Mouse (Mus musculus) layer of hippocampus, adult 8-10 months (tissue): Measurements from ENCODE around the gene Tead2. TPM values are rescaled to one million over a fixed set of nuclear protein-coding genes. Genes with fewer than 3 reads are reported as not detected.
"Not testable (repeated sequence)": the region's sequence is repeated elsewhere in the genome, so short reads cannot be mapped to it uniquely, and the experiment has no call there.

ENCODE experiments used
- DNase-seq, 2 experiments: peaks; one replicate each; pipeline ENCODE4 v3.0.0; 2022; ENCODE audit warnings: low spot score in 2 of 2
- total RNA-seq, 4 experiments: library from RNA; stranded (reverse); gene quantifications; 2 replicates each; pipeline ENCODE4 v1.2.4; 2022

The Tead2 gene
- 1 to 10 TPM; 2.2 to 5.4 (median 3.7) TPM for total RNA-seq

DNA sequence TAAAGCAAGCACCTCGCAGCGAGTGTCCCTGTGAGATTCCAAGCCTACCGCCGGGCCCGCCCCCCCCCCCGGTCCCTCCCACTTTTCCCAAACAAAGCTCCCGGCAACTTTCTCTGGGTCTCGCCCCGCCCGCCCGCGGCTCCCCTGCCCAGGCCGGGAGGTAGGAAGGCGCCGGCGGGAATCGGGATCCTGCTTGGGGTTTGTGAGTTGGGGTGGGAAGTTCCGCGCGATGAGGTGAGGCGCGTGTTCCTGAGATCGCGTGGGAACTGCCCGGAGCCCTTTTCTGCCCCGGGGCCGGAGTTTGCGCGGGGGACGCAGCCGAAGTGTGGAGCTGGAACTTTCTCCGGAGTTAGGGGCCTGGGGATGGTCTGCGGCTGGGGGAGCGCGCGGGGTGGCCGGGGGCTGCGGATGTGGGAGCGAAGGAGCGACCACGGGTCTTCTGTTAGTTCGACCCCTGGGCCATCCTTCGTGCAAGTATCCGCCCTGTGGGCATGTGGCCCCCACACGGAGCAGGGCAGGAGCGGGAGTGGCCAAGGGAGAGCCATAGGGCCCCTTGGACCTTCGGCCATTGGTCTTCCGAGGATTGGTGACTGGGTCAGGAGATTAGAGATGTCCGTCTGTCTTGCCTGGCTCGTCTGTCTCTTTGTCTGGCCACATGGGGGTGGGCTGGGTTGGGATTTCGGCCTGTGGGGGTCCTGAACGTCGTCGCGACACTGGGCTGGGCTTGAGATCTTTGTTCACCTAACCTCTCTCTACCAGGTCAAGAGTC is at the start of gene Tead2:
Gene Tead2 (plus strand): TSS at position 81 of the 769 bp plus-strand sequence.
- DNase-seq: no peak

DNA sequence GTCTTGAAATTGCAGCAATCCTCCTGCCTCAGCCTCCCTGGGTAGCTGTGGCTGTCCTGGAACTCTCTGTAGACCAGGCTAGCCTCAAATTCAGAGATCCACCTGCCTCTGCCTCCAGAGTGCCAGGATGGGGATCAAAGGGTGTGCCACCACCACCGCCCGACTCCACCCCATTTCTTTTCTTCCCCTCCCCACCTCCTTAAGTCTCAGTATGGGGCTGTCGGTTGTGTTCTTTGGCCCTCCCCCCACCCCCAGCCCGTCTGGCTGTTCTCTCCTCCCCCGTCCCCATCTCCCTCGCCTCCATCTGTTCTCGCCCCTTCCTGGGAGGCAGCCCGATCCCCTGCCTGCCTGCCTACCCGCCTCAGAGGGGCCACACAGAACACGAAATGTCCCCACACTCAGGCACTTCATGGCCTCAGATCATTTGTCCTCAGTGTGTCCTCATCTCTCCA is 48.6 kb upstream of the Tead2 start:
- DNase-seq: peak in 1 of 2 experiments; percentile 61

DNA sequence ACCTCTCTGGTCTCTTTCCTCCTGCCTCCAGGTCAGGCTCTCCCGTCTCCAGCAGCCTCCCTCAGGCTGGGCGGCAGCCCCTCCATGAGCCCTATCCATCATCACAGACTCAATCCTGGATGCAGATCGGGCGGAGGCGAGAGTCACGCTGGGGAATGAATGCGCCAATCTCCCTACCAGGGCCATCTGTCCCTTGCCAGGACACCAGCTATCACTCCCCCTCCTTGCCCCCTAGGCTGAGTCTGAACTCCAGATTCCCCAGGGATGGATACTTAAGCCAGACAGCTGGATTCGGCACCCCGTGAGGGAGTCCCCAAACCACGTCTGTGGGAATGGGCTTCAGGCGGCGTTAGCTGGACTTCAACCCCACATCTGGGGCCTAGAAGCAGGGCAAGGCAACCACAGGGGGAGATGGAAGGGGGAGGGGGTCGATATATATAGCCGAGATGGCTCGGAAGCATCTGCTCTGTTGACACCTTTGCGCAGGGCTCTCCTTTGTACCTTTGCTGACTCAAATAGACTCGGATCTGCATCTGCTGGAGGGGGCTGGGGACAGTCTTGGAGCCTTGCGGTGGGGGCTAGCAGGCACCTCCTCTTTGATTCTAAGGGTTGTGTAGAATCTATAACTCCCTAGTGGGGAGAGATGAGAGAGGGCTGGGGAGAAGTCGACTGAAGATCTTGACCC is 47.6 kb upstream of the Tead2 start:
- DNase-seq: peak; percentile 66 to 69

DNA sequence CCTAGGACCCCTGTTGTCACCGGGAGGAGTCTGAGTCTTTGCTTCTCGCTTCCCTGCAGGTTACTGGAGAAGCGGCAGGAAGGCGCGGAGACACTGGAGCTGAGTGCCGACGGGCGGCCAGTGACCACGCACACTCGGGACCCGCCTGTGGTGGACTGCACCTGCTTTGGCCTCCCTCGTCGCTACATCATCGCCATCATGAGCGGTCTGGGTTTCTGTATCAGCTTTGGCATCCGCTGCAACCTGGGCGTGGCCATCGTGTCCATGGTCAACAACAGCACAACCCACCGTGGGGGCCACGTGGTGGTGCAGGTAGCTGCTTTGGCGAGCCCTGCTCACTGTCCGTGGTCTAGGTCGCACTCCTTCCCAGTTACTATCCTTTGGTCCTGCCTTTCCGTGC is 46.9 kb upstream of the Tead2 start:
- DNase-seq: no peak

DNA sequence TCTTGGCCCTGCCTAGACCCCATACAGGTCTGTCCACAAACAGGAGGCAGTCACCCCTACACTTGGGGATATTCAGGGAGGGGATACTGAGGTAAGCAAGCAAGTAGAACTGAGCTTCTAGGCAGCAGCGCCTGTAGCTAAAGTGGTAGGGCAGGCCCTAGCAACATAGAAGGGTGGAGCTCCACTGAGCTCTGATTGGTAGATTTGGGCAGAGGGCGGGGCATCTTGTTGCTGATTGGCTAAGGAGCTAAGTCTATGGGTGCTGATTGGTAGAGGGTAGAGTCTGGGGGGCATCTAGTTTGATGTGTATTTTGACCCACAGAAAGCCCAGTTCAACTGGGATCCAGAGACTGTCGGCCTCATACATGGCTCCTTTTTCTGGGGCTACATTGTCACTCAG is 46.1 kb upstream of the Tead2 start:
- DNase-seq: peak; percentile 61 to 73

DNA sequence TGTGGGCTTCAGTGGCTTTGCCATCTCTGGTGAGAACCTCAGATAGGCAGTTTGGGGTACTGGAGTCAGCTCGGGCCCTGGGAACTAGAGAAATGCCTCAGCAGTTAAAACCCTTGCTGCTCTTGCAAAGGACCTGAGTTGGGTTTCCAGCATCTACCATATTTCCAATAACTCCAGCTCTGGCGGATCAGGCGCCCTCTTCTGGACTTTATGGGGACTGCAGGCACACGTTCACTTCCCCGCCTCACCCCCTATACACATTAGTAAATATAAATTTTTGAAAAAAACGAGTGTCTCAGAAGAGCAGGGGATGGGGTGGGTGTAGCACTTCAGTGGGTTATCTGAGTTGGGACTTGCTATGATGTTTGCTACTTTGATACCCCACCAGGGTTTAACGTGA is 42.6 kb upstream of the Tead2 start:
- no peak for DNase-seq

DNA sequence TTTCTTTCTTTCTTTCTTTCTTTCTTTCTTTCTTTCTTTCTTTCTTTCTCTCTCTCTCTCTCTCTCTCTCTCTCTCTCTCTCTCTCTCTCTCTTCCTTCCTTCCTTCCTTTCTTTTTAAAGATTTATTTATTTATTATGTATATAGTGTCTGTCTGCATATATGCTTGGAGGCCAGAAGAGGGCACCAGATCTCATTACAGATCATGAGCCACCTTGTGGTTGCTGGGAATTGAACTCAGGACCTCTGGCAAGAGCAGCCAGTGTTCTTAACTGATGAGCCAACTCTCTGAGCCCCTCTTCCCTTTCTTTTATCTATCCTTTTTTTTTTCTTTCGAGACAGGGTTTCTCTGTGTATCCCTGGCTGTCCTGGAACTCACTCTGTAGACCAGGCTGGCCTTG is 41.8 kb upstream of the Tead2 start:
- DNase-seq: not testable (repeated sequence)

DNA sequence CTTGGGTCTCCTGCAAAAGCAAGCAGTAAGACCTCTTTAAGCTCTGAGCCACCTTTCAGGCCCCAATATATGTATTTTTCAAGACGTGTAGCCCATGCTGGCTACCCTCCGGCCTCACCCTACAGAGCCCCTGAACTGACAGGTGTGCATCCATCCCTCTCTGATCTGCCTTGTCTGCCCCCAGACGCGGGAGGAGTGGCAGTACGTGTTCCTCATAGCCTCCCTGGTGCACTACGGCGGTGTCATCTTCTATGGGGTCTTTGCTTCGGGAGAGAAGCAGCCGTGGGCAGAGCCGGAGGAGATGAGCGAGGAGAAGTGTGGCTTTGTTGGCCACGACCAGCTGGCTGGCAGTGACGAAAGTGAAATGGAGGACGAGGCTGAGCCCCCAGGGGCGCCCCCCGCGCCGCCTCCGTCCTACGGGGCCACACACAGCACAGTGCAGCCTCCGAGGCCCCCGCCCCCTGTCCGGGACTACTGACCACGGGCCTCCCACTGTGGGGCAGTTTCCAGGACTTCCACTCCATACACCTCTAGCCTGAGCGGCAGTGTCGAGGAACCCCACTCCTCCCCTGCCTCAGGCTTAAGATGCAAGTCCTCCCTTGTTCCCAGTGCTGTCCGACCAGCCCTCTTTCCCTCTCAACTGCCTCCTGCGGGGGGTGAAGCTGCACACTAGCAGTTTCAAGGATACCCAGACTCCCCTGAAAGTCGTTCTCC is 40.8 kb upstream of the Tead2 start:
- DNase-seq: no peak

DNA sequence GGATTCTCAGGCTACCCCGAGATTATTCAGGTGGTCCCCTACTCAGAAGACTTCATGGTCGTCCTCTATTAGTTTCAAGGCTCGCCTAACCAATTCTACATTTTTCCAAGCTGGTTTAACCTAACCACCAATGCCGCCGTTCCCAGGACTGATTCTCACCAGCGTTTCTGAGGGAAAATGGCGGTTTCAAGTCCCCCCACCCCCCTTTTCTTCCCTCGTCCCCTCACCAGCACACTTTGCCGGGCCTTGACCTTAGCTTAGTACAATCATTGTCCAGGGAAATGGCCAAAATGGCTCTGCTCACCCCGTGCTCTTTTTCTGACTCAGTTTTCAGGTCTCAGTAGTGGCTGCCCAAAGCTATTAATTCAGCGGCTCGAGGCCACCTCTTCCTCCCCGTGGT is 40.2 kb upstream of the Tead2 start:
- no peak for DNase-seq

DNA sequence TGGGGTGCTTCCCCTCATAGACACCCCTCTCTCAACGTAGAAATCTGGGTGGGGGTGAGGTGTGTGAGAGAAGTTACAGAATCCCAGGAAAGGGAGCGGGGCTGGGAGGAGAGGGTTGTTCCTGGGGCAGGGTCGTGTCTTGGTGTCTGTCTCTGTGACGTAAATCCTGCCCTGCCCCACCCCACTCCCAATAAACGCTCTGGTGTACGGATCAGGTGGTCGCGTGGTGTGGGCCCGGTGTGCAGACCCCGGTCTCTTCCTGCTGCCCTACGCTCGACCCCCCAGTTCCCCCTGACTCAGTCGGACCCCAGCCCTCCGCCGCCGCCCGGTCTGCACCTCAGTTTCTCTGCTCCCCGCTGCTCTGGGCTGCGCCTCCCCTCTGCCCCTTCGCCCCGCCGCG is 39.6 kb upstream of the Tead2 start:
- no peak for DNase-seq

DNA sequence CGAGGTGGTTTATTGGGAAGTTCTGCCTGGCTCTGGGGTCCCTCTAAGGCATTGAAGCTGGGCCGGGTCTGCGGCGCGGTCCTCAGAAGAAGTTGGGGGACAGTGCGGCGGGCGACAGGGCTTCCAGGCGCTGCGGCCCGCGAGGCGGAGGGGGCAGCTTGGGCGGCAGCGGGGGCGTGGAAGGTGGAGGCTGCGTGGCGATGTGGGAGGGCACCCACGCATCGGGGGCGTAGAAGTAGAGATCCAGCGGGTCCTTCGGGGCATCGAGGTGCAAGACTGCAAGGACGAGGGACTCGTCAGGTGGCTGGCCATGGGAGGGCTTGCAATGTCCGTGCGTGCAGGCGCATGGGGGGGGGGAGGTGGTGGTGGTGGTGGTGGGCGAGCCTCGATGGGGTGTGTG is 39.2 kb upstream of the Tead2 start:
- DNase-seq: no peak

DNA sequence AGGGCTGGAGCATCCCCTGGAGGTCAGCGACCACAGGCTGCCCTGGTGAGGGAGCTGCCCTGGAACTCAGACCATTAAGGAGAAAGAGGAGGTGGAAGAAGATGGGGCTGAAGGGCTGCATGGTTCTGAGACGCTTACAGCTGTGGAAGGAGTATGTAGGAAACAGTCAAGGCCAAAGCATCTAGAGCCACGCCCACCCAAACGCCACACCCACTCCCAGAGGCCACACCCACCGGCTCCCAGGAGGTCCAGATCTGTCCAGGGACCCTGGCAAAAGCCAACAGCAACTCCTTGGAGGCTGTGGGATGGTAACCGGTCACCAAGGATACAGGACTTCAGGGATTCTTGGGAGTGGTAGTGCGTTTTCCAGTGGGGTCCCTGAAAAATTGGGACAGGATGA is 37.0 kb upstream of the Tead2 start:
- DNase-seq: no peak

DNA sequence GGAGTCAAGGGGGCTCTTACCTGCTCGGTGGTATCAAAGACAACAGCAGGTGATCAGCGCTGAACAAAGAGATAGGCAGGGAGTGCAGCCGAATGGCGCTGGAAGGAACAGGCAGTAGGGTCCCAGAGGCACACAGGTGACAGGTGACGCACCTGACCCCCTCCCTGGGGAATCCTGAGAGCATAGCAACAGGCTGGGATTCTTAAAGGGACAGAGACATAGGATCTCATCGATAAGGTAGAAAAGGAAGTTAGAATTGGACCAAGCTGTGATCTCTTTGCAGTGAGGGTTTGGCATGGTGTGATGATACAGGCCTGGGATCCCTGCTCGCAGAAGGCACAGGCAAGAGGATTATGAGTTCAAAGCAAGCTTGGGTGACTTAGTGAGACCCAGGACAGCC is 36.1 kb upstream of the Tead2 start, which contains the start of gene Gfy:
Gene Gfy (minus strand): TSS at position 101 of the 400 bp plus-strand sequence.
- no peak for DNase-seq

DNA sequence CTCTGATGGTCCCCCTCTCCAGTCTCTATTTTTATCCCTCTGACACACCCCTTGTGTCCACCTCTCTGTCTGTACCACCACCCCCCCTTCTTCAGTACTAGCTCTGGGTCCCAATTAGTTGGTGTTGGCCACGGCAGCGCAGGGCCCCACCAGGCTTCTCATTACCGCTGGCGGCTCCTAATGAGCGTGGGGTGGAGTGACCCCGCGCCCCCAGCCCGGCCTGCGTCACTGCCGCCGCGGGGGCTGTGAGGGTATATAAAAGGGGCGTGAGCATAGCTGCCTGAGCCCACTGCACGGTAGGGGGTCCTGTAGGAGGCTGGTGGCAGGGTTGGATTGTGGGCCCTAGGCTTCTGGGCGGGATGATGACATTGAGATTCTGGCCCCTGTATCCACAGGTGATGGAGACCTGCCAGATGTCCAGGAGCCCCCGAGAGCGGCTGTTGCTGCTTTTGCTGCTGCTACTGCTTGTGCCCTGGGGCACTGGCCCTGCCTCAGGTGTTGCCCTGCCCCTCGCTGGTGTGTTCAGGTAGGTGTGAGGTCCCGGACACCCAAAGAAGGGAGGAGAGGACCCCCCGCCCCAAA is 34.6 kb upstream of the Tead2 start, which contains the start of gene Pth2:
Gene Pth2 (plus strand): TSS at position 100 of the 582 bp plus-strand sequence.
- DNase-seq: no peak

DNA sequence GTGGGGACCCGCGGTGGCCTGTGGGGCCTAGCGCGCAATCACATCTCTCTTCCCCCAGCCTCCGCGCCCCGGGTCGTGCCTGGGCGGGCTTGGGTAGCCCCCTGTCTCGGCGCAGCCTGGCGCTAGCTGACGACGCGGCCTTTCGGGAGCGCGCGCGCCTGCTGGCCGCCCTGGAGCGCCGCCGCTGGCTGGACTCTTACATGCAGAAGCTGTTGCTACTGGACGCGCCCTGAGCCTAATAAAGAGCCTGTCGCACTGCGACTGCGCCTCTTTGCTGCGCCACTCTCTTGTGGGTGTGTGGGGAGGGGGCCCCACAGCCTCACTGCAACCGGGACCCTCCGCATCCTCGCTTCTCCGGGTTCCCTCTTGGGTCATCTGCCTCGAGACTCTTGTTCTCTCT is 34.0 kb upstream of the Tead2 start:
- DNase-seq: no peak

DNA sequence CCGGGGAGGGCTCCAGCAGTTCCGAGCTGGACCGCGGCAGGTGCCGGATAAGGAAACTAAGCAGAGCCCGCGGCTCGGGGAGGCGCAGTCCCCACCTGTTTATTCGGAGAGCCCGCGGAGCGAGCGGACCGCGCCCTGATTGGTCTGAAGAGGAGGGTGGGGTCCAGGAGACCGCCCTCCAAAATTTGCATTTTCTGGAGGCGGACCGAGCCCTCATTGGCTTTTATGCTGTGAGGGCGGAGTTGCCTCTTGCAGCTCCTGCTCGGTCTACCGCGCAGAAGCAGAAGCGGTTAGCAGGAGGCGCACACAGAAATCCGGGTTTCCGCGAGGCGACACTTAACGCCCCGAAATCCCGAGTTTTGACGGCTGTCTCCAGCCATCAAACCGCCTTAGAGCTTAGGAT is 33.4 kb upstream of the Tead2 start:
- peak; percentile 81 to 82 for DNase-seq

DNA sequence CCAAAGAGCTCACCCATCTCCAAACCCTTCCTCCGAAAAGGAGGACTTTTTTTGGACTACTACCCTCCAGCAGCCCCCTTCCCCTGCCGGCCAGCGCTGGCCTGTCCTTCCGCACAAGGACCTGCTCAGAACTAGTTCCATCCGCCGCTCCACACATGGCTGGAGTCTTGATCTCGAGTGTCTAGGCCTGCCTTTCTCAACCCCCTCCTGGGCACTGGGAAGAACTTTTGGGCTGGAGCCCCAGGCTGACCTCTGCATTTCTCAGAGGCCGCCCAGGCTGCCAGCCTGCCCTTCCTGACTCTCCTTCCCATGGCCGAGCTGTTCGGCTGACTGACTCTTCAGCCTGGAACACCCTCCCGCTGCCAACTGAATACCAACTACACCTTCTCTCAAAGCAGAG is 32.9 kb upstream of the Tead2 start:
- no peak for DNase-seq

DNA sequence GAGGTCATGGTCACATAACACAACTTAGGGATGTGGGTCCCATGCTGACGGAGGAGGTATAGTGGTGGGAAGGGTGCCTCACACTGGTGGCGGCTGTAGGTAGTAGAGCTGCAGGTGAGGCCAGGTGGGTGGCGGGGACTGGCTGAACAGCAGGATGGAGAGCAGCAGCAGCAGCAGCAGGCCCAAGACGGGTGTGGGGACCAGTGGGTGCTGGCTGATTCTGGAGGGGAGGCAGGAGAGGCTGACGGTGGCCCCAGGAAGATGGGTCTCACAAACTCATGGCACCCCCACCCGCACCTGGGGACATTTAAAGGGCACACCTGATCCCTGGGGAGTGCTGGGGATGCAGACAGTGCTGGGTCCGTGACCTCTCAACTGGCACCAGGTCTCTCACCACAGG is 31.9 kb upstream of the Tead2 start:
- DNase-seq: no peak

DNA sequence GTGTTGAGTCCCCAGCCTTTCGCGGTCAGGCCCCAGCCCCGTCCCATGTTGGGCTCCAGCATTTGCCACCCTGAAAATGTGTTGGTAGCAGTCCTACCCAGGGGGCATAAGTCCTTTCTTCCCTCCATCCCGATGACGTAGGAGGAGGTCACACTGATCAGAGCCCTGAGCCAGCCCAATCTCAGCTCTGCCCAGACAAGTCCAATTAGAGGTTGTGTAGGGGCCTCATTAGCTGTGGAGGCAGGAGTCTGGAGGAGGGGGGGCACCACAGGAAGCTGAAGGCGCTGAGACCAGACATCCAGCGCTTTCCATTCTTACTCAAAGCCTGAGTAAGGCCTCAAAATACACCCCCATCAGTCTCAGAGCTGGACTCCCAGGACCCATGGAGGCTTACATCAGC is 29.6 kb upstream of the Tead2 start:
- DNase-seq: no peak

DNA sequence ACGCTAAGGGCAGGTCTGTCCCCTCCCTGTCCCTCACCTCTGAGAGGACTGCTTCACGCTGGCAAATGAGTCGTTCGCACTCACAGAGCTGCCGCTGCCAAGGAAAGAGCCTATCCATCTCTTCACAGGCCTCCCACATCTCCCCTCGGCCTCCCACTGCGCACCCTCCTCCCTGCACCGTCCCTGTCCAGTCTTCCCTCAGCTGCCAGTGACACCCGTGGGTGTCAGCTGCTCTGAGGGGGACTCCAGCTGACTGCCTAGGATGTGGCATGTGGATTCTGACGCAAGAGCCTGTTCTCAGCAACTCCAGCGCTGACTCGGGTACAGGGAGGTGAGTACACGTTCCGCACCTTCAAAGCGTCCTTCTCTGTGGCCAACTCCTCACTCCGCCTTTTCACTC is 26.0 kb upstream of the Tead2 start:
- no peak for DNase-seq

DNA sequence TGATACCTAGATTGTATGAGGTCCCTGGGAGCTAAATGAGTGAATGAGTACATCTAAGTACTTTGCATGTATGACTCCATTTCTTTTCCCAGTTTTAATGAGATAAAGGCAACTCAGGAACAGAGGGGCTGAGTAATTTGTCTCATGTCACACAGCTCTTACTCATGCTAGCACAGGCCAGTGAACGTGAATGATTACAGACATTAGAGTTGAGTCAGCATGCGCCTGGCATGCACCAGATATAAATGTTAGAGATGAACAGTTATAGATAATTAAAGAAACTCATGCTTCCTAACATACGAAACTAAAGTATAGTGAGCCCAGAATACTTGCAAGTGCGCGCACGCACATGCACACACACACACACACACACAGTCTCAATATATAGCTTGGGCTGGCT is 25.4 kb upstream of the Tead2 start:
- DNase-seq: no peak

DNA sequence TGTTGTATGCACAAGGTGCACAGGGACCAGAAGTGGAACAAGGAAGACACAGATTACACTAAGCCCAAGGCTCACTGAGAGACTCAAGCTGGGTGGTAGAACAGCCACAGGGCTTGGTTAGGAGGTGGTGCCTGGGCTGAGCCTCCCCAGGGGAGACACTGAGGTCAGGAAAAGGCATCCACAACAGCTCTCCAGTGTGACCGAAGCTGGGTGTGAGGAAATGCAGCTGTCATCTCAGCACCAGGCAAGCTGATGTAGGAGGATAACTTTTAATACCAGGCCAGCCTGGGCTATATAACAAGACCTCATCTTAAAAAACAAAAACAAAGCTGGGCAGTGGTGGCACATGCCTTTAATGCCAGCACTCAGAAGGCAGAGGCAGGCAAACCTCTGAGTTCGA is 24.4 kb upstream of the Tead2 start:
- DNase-seq: no peak
